Mouse (Mus musculus): ENCODE measurements around the gene Gm10382.
"Not testable (repeated sequence)": the region's sequence is repeated elsewhere in the genome, so short reads cannot be mapped to it uniquely, and the experiment has no call there.

The Gm10382 gene

GRCm38 (mm10) chr5:125413763-125414162, 24.6 kb downstream of the Gm10382 start:
- in situ Hi-C loops (cut with MboI, MseI) = no loop called here

GRCm38 (mm10) chr5:125416183-125416582, 27.1 kb downstream of the Gm10382 start:
- in situ Hi-C loops (cut with MboI, MseI) = no loop called here

- in situ Hi-C loops (cut with MboI, MseI) = no loop called here
Observed at GRCm38 (mm10) chr5:125418636-125419035, 29.5 kb downstream of the Gm10382 start.

- in situ Hi-C loops (cut with MboI, MseI) = no loop called here
Observed at GRCm38 (mm10) chr5:125419124-125419523, 30.0 kb downstream of the Gm10382 start.

- in situ Hi-C loops (cut with MboI, MseI) = no loop called here
Observed at GRCm38 (mm10) chr5:125425698-125426276, 36.7 kb downstream of the Gm10382 start.

GRCm38 (mm10) chr5:125426343-125426742, 37.2 kb downstream of the Gm10382 start:
- in situ Hi-C loops (cut with MboI, MseI) = no loop called here

GRCm38 (mm10) chr5:125432324-125432723, 43.2 kb downstream of the Gm10382 start:
- in situ Hi-C loops (cut with MboI, MseI) = not testable (repeated sequence)

- in situ Hi-C loops (cut with MboI, MseI) = no loop called here
Observed at GRCm38 (mm10) chr5:125433793-125434337, 44.7 kb downstream of the Gm10382 start, which contains the start of gene Dhx37. Gene Dhx37 (minus strand): TSS chr5:125434121.

GRCm38 (mm10) chr5:125434347-125434746, 45.2 kb downstream of the Gm10382 start:
- in situ Hi-C loops (cut with MboI, MseI) = not testable (repeated sequence)
